Mouse (Mus musculus): ENCODE data around the gene Catsper2. TPM values are rescaled to one million over a fixed set of nuclear protein-coding genes. Genes with fewer than 3 reads are reported as not detected.

Gene Catsper2
- polyA plus RNA-seq, 1 experiment from 2014 or later = 0.63 TPM

GRCm38 (mm10) chr2:121442259-121443067 is 28.9 kb upstream of the Catsper2 start:
- peak overlapping the region; percentile 54 for H3K9ac ChIP-seq (ENCODE audit: low read depth, low read length)
- peak overlapping the region; percentile 62 for H3K4me3 ChIP-seq (ENCODE audit: low read depth, low read length)
- peak; percentile 97 for ATAC-seq (ENCODE audit: low read depth)
- peaks cover 16% of the 10 kb centered on the region for H3K4me1 ChIP-seq (ENCODE audit: control insufficient read depth, low read depth, low read length)
- H3K27me3 ChIP-seq (ENCODE audit: control insufficient read depth, insufficient read depth, low read depth, low read length) = peaks cover 12% of the 10 kb centered on the region
- H3K27ac ChIP-seq (ENCODE audit: low read length) = peak overlapping the region; percentile 48; the same call in 1 of the 2 replicates
- WGBS (ENCODE audit: insufficient replicate concordance) = 3% methylated on average over 30 of the region's 30 CpGs
- peak overlapping the region; percentile 92 for H3K4me2 ChIP-seq (ENCODE audit: low read depth, low read length)
- H3K36me3 ChIP-seq (ENCODE audit: control insufficient read depth, insufficient read depth) = peaks cover 10% of the 10 kb centered on the region
- H3K9me3 ChIP-seq (replicated peaks; ENCODE audit: control insufficient read depth, low read length) = no peaks in the 10 kb centered on the region

GRCm38 (mm10) chr2:121441800-121442199 is 28.2 kb upstream of the Catsper2 start:
- WGBS (ENCODE audit: insufficient replicate concordance) = 14% methylated on average over 11 of the region's 11 CpGs
- H3K36me3 ChIP-seq (ENCODE audit: control insufficient read depth, insufficient read depth) = peaks cover 15% of the 10 kb centered on the region
- ATAC-seq (ENCODE audit: low read depth) = peak; percentile 23
- H3K4me3 ChIP-seq (ENCODE audit: low read depth, low read length) = peak overlapping the region; percentile 62
- H3K9me3 ChIP-seq (replicated peaks; ENCODE audit: control insufficient read depth, low read length) = no peaks in the 10 kb centered on the region
- peaks cover 16% of the 10 kb centered on the region for H3K4me1 ChIP-seq (ENCODE audit: control insufficient read depth, low read depth, low read length)
- H3K4me2 ChIP-seq (ENCODE audit: low read depth, low read length) = peak overlapping the region; percentile 92
- H3K9ac ChIP-seq (ENCODE audit: low read depth, low read length) = peak overlapping the region; percentile 49; the same call in 1 of the 2 replicates
- peaks cover 12% of the 10 kb centered on the region for H3K27me3 ChIP-seq (ENCODE audit: control insufficient read depth, insufficient read depth, low read depth, low read length)
- H3K27ac ChIP-seq (ENCODE audit: low read length) = no peak overlapping the region

- no peak for ATAC-seq (ENCODE audit: low read depth)
- Histone ChIP-seq H3K27ac (ENCODE audit: low read length) (no peak overlapping the region), H3K9ac (ENCODE audit: low read depth, low read length) (no peak overlapping the region), H3K4me2 (ENCODE audit: low read depth, low read length) (no peak overlapping the region), H3K4me1 (ENCODE audit: control insufficient read depth, low read depth, low read length) (peaks cover 16% of the 10 kb centered on the region), H3K36me3 (ENCODE audit: control insufficient read depth, insufficient read depth) (peaks cover 15% of the 10 kb centered on the region), H3K27me3 (ENCODE audit: control insufficient read depth, insufficient read depth, low read depth, low read length) (peaks cover 12% of the 10 kb centered on the region), H3K4me3 (ENCODE audit: low read depth, low read length) (no peak overlapping the region), H3K9me3 (replicated peaks; ENCODE audit: control insufficient read depth, low read length) (no peaks in the 10 kb centered on the region)
- WGBS (ENCODE audit: insufficient replicate concordance) = 44% methylated on average over 5 of the region's 5 CpGs
Observed at GRCm38 (mm10) chr2:121440834-121441605, 27.4 kb upstream of the Catsper2 start.

GRCm38 (mm10) chr2:121439746-121440145 is 26.2 kb upstream of the Catsper2 start:
- Histone ChIP-seq H3K4me2 (ENCODE audit: low read depth, low read length) (no peak overlapping the region), H3K4me3 (ENCODE audit: low read depth, low read length) (no peak overlapping the region), H3K27me3 (ENCODE audit: control insufficient read depth, insufficient read depth, low read depth, low read length) (peaks cover 12% of the 10 kb centered on the region), H3K27ac (ENCODE audit: low read length) (no peak overlapping the region), H3K4me1 (ENCODE audit: control insufficient read depth, low read depth, low read length) (peaks cover 16% of the 10 kb centered on the region), H3K9ac (ENCODE audit: low read depth, low read length) (no peak overlapping the region), H3K9me3 (replicated peaks; ENCODE audit: control insufficient read depth, low read length) (no peaks in the 10 kb centered on the region), H3K36me3 (ENCODE audit: control insufficient read depth, insufficient read depth) (peaks cover 23% of the 10 kb centered on the region)
- ATAC-seq (ENCODE audit: low read depth) = no peak
- 62% methylated on average over 4 of the region's 4 CpGs for WGBS (ENCODE audit: insufficient replicate concordance)

GRCm38 (mm10) chr2:121434854-121435253 is 21.3 kb upstream of the Catsper2 start:
- H3K4me1 ChIP-seq (ENCODE audit: control insufficient read depth, low read depth, low read length) = no peaks in the 10 kb centered on the region
- no peak overlapping the region for H3K9ac ChIP-seq (ENCODE audit: low read depth, low read length)
- no peaks in the 10 kb centered on the region for H3K9me3 ChIP-seq (replicated peaks; ENCODE audit: control insufficient read depth, low read length)
- H3K27me3 ChIP-seq (ENCODE audit: control insufficient read depth, insufficient read depth, low read depth, low read length) = no peaks in the 10 kb centered on the region
- H3K4me2 ChIP-seq (ENCODE audit: low read depth, low read length) = no peak overlapping the region
- H3K27ac ChIP-seq (ENCODE audit: low read length) = no peak overlapping the region
- ATAC-seq (ENCODE audit: low read depth) = no peak
- H3K4me3 ChIP-seq (ENCODE audit: low read depth, low read length) = no peak overlapping the region
- 94% methylated on average over 1 of the region's 1 CpGs for WGBS (ENCODE audit: insufficient replicate concordance)
- H3K36me3 ChIP-seq (ENCODE audit: control insufficient read depth, insufficient read depth) = peaks cover 64% of the 10 kb centered on the region

- no peak for ATAC-seq (ENCODE audit: low read depth)
- 69% methylated on average over 2 of the region's 2 CpGs for WGBS (ENCODE audit: insufficient replicate concordance)
- no peak overlapping the region for H3K4me2 ChIP-seq (ENCODE audit: low read depth, low read length)
- no peak overlapping the region for H3K27ac ChIP-seq (ENCODE audit: low read length)
- no peak overlapping the region for H3K4me3 ChIP-seq (ENCODE audit: low read depth, low read length)
- H3K9me3 ChIP-seq (replicated peaks; ENCODE audit: control insufficient read depth, low read length) = no peaks in the 10 kb centered on the region
- no peaks in the 10 kb centered on the region for H3K4me1 ChIP-seq (ENCODE audit: control insufficient read depth, low read depth, low read length)
- H3K27me3 ChIP-seq (ENCODE audit: control insufficient read depth, insufficient read depth, low read depth, low read length) = no peaks in the 10 kb centered on the region
- H3K36me3 ChIP-seq (ENCODE audit: control insufficient read depth, insufficient read depth) = peaks cover 30% of the 10 kb centered on the region
- no peak overlapping the region for H3K9ac ChIP-seq (ENCODE audit: low read depth, low read length)
Observed at GRCm38 (mm10) chr2:121425890-121426289, 12.3 kb upstream of the Catsper2 start.

- Histone ChIP-seq H3K4me2 (ENCODE audit: low read depth, low read length) (no peak overlapping the region), H3K27ac (ENCODE audit: low read length) (no peak overlapping the region), H3K4me3 (ENCODE audit: low read depth, low read length) (no peak overlapping the region), H3K9ac (ENCODE audit: low read depth, low read length) (no peak overlapping the region), H3K9me3 (replicated peaks; ENCODE audit: control insufficient read depth, low read length) (no peaks in the 10 kb centered on the region), H3K4me1 (ENCODE audit: control insufficient read depth, low read depth, low read length) (no peaks in the 10 kb centered on the region), H3K27me3 (ENCODE audit: control insufficient read depth, insufficient read depth, low read depth, low read length) (no peaks in the 10 kb centered on the region), H3K36me3 (ENCODE audit: control insufficient read depth, insufficient read depth) (peaks cover 15% of the 10 kb centered on the region)
- ATAC-seq (ENCODE audit: low read depth) = no peak
- WGBS (ENCODE audit: insufficient replicate concordance) = 64% methylated on average over 2 of the region's 2 CpGs
Observed at GRCm38 (mm10) chr2:121423166-121423565, 9.6 kb upstream of the Catsper2 start.

- Histone ChIP-seq H3K27ac (ENCODE audit: low read length) (no peak overlapping the region), H3K4me3 (ENCODE audit: low read depth, low read length) (no peak overlapping the region), H3K4me2 (ENCODE audit: low read depth, low read length) (no peak overlapping the region), H3K36me3 (ENCODE audit: control insufficient read depth, insufficient read depth) (peaks cover 9% of the 10 kb centered on the region), H3K9me3 (replicated peaks; ENCODE audit: control insufficient read depth, low read length) (no peaks in the 10 kb centered on the region), H3K9ac (ENCODE audit: low read depth, low read length) (no peak overlapping the region), H3K4me1 (ENCODE audit: control insufficient read depth, low read depth, low read length) (peaks cover 12% of the 10 kb centered on the region), H3K27me3 (ENCODE audit: control insufficient read depth, insufficient read depth, low read depth, low read length) (no peaks in the 10 kb centered on the region)
- WGBS (ENCODE audit: insufficient replicate concordance) = 83% methylated on average over 3 of the region's 3 CpGs
- ATAC-seq (ENCODE audit: low read depth) = no peak
Observed at GRCm38 (mm10) chr2:121418476-121418875, 4.9 kb upstream of the Catsper2 start.

GRCm38 (mm10) chr2:121416356-121416755 is 2.8 kb upstream of the Catsper2 start:
- Histone ChIP-seq H3K27me3 (ENCODE audit: control insufficient read depth, insufficient read depth, low read depth, low read length) (no peaks in the 10 kb centered on the region), H3K4me2 (ENCODE audit: low read depth, low read length) (no peak overlapping the region), H3K4me1 (ENCODE audit: control insufficient read depth, low read depth, low read length) (peaks cover 18% of the 10 kb centered on the region), H3K36me3 (ENCODE audit: control insufficient read depth, insufficient read depth) (peaks cover under 1% of the 10 kb centered on the region; the same call in 1 of the 2 replicates), H3K9me3 (replicated peaks; ENCODE audit: control insufficient read depth, low read length) (no peaks in the 10 kb centered on the region), H3K4me3 (ENCODE audit: low read depth, low read length) (no peak overlapping the region), H3K9ac (ENCODE audit: low read depth, low read length) (no peak overlapping the region), H3K27ac (ENCODE audit: low read length) (no peak overlapping the region)
- WGBS (ENCODE audit: insufficient replicate concordance) = 81% methylated on average over 6 of the region's 6 CpGs
- no peak for ATAC-seq (ENCODE audit: low read depth)

All from liver, embryonic 16.5 days (tissue).